Mouse (Mus musculus): Measurements from ENCODE around the gene Atn1.
A peak's percentile ranks its signal among the peaks of the same experiment; 100 is the strongest.

Atn1 gene

GRCm38 (mm10) chr6:124767920-124768703 lies 11.8 kb upstream of the Atn1 start:
- no peak for DNase-seq

- no peak for DNase-seq
Observed at GRCm38 (mm10) chr6:124767536-124767919, 11.2 kb upstream of the Atn1 start.

- DNase-seq, result no peak
Observed at GRCm38 (mm10) chr6:124765951-124766350, 9.6 kb upstream of the Atn1 start.

GRCm38 (mm10) chr6:124759259-124759658 lies 2.9 kb upstream of the Atn1 start:
- DNase-seq, result peak; percentile 92

GRCm38 (mm10) chr6:124758849-124759232 lies 2.5 kb upstream of the Atn1 start:
- DNase-seq, result no peak

- DNase-seq, result peak; percentile 66
Observed at GRCm38 (mm10) chr6:124757909-124758848, 1.9 kb upstream of the Atn1 start.

GRCm38 (mm10) chr6:124757351-124757880 lies 1.1 kb upstream of the Atn1 start:
- DNase-seq, result no peak

GRCm38 (mm10) chr6:124756652-124757350 lies 477 bp upstream of the Atn1 start:
- peak; percentile 91 for DNase-seq

GRCm38 (mm10) chr6:124755306-124755705 lies 1.0 kb downstream of the Atn1 start:
- DNase-seq, result no peak

- DNase-seq, result no peak
Observed at GRCm38 (mm10) chr6:124753861-124754260, 2.5 kb downstream of the Atn1 start.

GRCm38 (mm10) chr6:124750405-124750804 lies 5.9 kb downstream of the Atn1 start:
- no peak for DNase-seq

GRCm38 (mm10) chr6:124746654-124747632 lies 9.4 kb downstream of the Atn1 start:
- no peak for DNase-seq

GRCm38 (mm10) chr6:124746296-124746605 lies 10.1 kb downstream of the Atn1 start:
- no peak for DNase-seq

- DNase-seq, result peak; percentile 97
Observed at GRCm38 (mm10) chr6:124745490-124746295, 10.6 kb downstream of the Atn1 start.

- DNase-seq, result no peak
Observed at GRCm38 (mm10) chr6:124744755-124745321, 11.5 kb downstream of the Atn1 start.

GRCm38 (mm10) chr6:124743647-124744046 lies 12.7 kb downstream of the Atn1 start:
- no peak for DNase-seq

GRCm38 (mm10) chr6:124742839-124743514 lies 13.3 kb downstream of the Atn1 start:
- DNase-seq, result peak; percentile 16

- DNase-seq, result no peak
Observed at GRCm38 (mm10) chr6:124741842-124742241, 14.5 kb downstream of the Atn1 start.

- peak; percentile 91 for DNase-seq
Observed at GRCm38 (mm10) chr6:124740888-124741761, 15.2 kb downstream of the Atn1 start, which contains the start of gene Grcc10. Grcc10 (minus strand) TSS chr6:124741374.

All from kidney, postnatal 14 days (tissue).